Mouse (Mus musculus) hindbrain, embryonic 11.5 days (tissue): ENCODE data around the gene Syt9. TPM values are rescaled to one million over a fixed set of nuclear protein-coding genes. Genes with fewer than 3 reads are reported as not detected.

ENCODE experiments used
- ATAC-seq: fragments of 200-750 bp; cut with Nextera tagmentation; 2 replicates; pipeline ENCODE4 v1.8.0; 2017; ENCODE audit warnings: mild to moderate bottlenecking, moderate TSS enrichment, moderate library complexity; ENCODE audit not compliant: low FRiP score
- DNase-seq: peaks from one replicate; pipeline ENCODE4 v3.0.0-alpha.2; 2015; ENCODE audit warnings: low spot score
- H3K27ac ChIP-seq: fragments of 300-500 bp; sonication (generic); 2 replicates; pipeline ENCODE4 v1.5.1; 2014; ENCODE audit warnings: mild to moderate bottlenecking, low read depth, low read length
- H3K27me3 ChIP-seq: fragments of 300-500 bp; sonication (generic); 2 replicates; pipeline ENCODE4 v1.6.1; 2014; ENCODE audit warnings: mild to moderate bottlenecking, low read length, moderate library complexity, mixed read lengths; ENCODE audit not compliant: control insufficient read depth, insufficient read depth
- H3K36me3 ChIP-seq: fragments of 300-500 bp; sonication (generic); 2 replicates; pipeline ENCODE4 v1.6.1; 2014; ENCODE audit warnings: mild to moderate bottlenecking, low read length, moderate library complexity, mixed read lengths; ENCODE audit not compliant: control insufficient read depth, insufficient read depth
- H3K4me1 ChIP-seq: fragments of 300-500 bp; sonication (generic); replicated peaks from 2 replicates; pipeline ENCODE4 v1.6.1; 2014; ENCODE audit warnings: low read length, mixed read lengths; ENCODE audit not compliant: control insufficient read depth, insufficient read depth
- H3K4me2 ChIP-seq: fragments of 300-500 bp; sonication (generic); replicated peaks from 2 replicates; pipeline ENCODE4 v1.6.1; 2014; ENCODE audit warnings: mild to moderate bottlenecking, low read depth, low read length
- H3K4me3 ChIP-seq: fragments of 300-500 bp; sonication (generic); 2 replicates; pipeline ENCODE4 v1.5.1; 2014; ENCODE audit warnings: low read depth, low read length
- H3K9ac ChIP-seq: fragments of 300-500 bp; sonication (generic); 2 replicates; pipeline ENCODE4 v1.6.1; 2014; ENCODE audit warnings: low read depth, low read length
- H3K9me3 ChIP-seq: fragments of 300-500 bp; sonication (generic); 2 replicates; pipeline ENCODE4 v1.6.1; 2016; ENCODE audit warnings: low read length; ENCODE audit not compliant: control insufficient read depth
- WGBS: fragments of 180-500 bp; shearing (Covaris S2); extraction: QIAGEN DNeasy Blood & Tissue Kit; methylation state at CpG from one replicate; pipeline ENCODE4 v1.1.7; 2014; 5-methylcytosine and 5-hydroxymethylcytosine counted together
- polyA plus RNA-seq: library from polyadenylated mRNA; unstranded; fragments of >200 nt; fragmentation: Nextera tagmentation; extraction: Ambion mirVana; gene quantifications from 2 replicates; pipeline ENCODE4 v1.2.1, GENCODE M21; 2014

The Syt9 gene
- polyA plus RNA-seq, 1 experiment from 2014 or later, result 4.8 TPM

DNA sequence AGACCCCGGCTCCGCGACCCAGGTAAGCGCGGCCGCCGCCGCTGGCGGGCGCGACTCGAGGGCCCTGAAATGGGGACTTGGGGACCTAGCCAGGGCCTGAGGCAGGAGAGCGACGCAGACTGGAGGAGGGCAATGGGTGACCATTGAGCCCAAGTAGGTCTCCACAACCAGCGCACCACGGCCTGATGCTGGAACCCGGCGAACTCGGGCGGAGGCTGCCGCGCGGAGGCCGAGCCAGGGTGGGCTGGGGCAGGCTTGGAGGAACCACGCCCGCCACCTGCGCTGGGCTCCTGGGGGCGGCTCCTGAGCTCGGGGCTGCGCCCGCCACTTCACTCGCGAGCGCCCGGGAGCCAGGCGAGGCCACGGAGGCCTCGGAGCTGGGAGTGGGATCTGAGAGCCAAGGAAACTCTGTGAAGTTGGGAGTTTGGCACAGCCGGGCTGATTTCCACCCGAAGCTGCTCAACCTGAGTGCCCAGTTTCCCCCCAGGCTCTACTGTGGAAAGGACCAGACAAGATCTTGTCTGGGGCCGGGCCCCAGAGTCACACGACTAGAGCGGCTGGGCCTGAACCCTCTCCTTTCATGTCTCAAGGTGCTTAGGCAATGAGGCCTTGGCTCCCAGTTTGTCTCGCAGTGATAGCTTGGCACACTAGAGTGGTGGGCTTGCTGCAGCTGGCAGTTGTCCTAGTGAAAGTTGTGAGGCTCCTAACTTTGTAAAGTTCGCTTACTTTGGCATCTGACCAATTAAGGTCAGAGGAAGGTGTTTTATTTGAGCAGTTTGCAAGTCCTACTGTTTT lies 795 bp downstream of the Syt9 start:
- DNase-seq, result peak; percentile 50
- Histone ChIP-seq H3K4me1 (no peaks in the 10 kb centered on the region), H3K4me2 (peak overlapping the region; percentile 98), H3K9ac (peak overlapping the region; percentile 59), H3K36me3 (no peaks in the 10 kb centered on the region), H3K9me3 (no peaks in the 10 kb centered on the region), H3K27me3 (peaks cover 20% of the 10 kb centered on the region; the same call in 1 of the 2 replicates), H3K27ac (no peak overlapping the region), H3K4me3 (peak overlapping the region; percentile 62)
- ATAC-seq, result peak; percentile 72
- WGBS, result 3% methylated on average over 45 of the region's 45 CpGs

- no peak overlapping the region for H3K9ac ChIP-seq
- no peak overlapping the region for H3K4me3 ChIP-seq
- 89% methylated on average over 5 of the region's 5 CpGs for WGBS
- H3K27me3 ChIP-seq, result no peaks in the 10 kb centered on the region
- H3K4me1 ChIP-seq, result no peaks in the 10 kb centered on the region
- H3K27ac ChIP-seq, result no peak overlapping the region
- no peaks in the 10 kb centered on the region for H3K36me3 ChIP-seq
- ATAC-seq, result no peak
- DNase-seq, result no peak
- H3K9me3 ChIP-seq, result no peaks in the 10 kb centered on the region
- no peak overlapping the region for H3K4me2 ChIP-seq
Measured at GRCm38 (mm10) chr7:107380562-107380961, 10.0 kb downstream of the Syt9 start.

DNA sequence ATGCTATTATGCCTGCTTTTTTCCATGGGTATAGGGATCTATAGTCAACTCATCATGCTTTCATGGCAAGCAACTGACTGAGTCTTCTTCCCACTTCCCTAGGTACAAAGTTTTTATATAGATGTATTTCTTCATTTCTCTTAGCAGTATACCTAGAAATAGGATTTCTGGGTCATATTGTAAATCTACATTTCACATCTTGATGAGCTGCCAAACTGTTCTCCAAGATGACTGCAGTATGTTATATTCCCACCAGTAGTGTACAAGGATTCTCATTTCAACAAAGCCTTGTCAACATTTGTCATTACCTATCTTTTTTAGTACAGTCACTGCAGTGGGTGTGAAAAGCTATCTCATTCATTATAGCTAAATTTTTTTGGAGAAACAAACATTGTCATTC lies 19.1 kb downstream of the Syt9 start:
- ATAC-seq (no peak), DNase-seq (no peak)
- Histone ChIP-seq H3K27me3 (no peaks in the 10 kb centered on the region), H3K4me1 (no peaks in the 10 kb centered on the region), H3K4me2 (no peak overlapping the region), H3K36me3 (no peaks in the 10 kb centered on the region), H3K4me3 (no peak overlapping the region), H3K9ac (no peak overlapping the region), H3K27ac (no peak overlapping the region), H3K9me3 (no peaks in the 10 kb centered on the region)

DNA sequence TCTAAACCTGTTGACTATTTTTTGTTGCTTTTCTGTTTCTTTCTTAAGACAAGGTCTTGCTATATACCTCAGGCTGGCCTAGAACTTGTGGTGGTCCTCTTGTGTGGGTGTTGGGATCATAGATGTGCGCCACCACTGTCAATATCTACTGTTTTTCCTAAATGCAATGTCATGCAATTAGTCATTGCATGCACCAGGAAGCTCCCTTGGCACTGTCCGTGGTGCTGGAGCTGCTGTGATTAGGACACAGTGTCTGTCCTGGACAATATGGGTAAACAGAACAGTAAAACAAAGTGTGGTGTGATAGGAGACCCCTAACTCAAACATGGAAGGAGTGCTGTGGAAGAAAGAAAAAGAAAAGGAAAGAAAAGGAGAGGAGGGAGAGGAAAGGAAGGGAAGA lies 22.2 kb downstream of the Syt9 start:
- Histone ChIP-seq H3K36me3 (no peaks in the 10 kb centered on the region), H3K4me3 (no peak overlapping the region), H3K27ac (no peak overlapping the region), H3K4me2 (no peak overlapping the region), H3K27me3 (no peaks in the 10 kb centered on the region), H3K9me3 (no peaks in the 10 kb centered on the region), H3K4me1 (no peaks in the 10 kb centered on the region), H3K9ac (no peak overlapping the region)
- ATAC-seq (no peak), DNase-seq (peak; percentile 39)
- 71% methylated on average over 2 of the region's 2 CpGs for WGBS

DNA sequence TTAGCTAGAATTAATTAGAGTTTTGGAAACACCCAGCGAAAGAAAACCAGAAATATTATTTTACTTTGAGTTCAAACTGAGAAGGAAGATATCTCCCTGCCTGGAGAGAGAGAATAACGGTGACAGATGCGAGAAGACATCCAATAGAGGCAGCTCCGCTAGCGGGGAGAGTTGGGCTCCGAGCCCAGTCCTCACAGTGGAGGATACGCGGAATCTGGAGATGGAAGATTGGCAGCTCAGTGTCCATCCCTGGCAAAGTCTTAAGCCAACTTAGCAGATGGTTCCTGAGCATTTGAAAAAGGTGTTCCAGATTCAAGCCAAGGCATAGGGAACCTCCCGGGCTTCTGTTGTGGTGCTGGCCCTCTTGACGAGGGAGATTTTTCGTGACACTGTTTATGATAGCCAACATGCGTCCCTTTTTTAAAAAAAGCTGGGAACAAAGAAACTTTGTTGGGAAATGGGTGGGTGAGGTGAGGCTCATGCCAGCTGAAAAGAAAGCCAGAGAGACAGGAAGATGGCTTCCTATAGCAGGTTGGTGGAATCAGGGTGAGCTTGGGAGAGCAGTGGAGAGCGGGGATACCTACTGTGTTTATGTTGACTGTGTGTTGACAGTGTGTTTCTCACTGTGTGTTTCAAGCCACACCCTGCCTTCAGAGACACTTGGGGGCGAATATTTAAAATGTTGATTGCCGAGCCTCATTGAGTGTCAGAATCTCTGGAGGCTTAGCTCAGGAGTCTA lies 29.7 kb downstream of the Syt9 start:
- H3K9me3 ChIP-seq, result no peaks in the 10 kb centered on the region
- H3K4me2 ChIP-seq, result no peak overlapping the region
- H3K9ac ChIP-seq, result no peak overlapping the region
- DNase-seq, result no peak
- no peak overlapping the region for H3K4me3 ChIP-seq
- no peak for ATAC-seq
- H3K4me1 ChIP-seq, result no peaks in the 10 kb centered on the region
- no peaks in the 10 kb centered on the region for H3K27me3 ChIP-seq
- 92% methylated on average over 15 of the region's 15 CpGs for WGBS
- no peak overlapping the region for H3K27ac ChIP-seq
- no peaks in the 10 kb centered on the region for H3K36me3 ChIP-seq

DNA sequence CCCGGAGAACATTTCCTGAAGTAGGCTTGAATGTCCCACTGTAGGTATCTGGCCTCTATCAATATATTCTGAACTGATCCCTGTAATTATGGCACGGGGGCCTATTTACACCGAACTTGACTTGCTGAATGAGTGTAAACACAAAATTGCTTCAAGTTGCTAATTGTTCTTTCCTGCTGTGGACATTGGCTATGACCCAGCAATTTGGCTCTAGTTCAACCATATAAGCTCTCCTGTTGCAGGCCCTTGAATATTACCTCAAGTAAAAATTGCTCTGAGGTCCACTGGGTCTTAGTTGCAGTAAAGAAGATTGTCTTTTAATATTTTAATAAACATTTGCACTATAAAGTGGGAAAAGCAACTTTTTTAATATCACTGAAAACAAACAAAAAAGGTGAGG lies 32.7 kb downstream of the Syt9 start:
- no peak overlapping the region for H3K27ac ChIP-seq
- ATAC-seq (no peak), DNase-seq (no peak)
- no peaks in the 10 kb centered on the region for H3K9me3 ChIP-seq
- no peak overlapping the region for H3K4me3 ChIP-seq
- no peaks in the 10 kb centered on the region for H3K27me3 ChIP-seq
- no peak overlapping the region for H3K4me2 ChIP-seq
- H3K4me1 ChIP-seq, result no peaks in the 10 kb centered on the region
- H3K36me3 ChIP-seq, result no peaks in the 10 kb centered on the region
- WGBS, result 91% methylated on average over 3 of the region's 3 CpGs
- H3K9ac ChIP-seq, result no peak overlapping the region

- H3K27me3 ChIP-seq, result no peaks in the 10 kb centered on the region
- H3K36me3 ChIP-seq, result no peaks in the 10 kb centered on the region
- 92% methylated on average over 6 of the region's 6 CpGs for whole genome bisulfite sequencing
- H3K9me3 ChIP-seq, result no peaks in the 10 kb centered on the region
- DNase-seq, result no peak
- H3K4me3 ChIP-seq, result no peak overlapping the region
- no peaks in the 10 kb centered on the region for H3K4me1 ChIP-seq
- H3K9ac ChIP-seq, result no peak overlapping the region
- H3K4me2 ChIP-seq, result no peak overlapping the region
- ATAC-seq, result no peak
- H3K27ac ChIP-seq, result no peak overlapping the region
Measured at GRCm38 (mm10) chr7:107414928-107415327, 44.4 kb downstream of the Syt9 start.

- WGBS, result 73% methylated on average over 3 of the region's 3 CpGs
- Histone ChIP-seq H3K9ac (no peak overlapping the region), H3K27me3 (no peaks in the 10 kb centered on the region), H3K4me1 (no peaks in the 10 kb centered on the region), H3K36me3 (no peaks in the 10 kb centered on the region), H3K4me2 (no peak overlapping the region), H3K4me3 (no peak overlapping the region), H3K27ac (no peak overlapping the region), H3K9me3 (no peaks in the 10 kb centered on the region)
- no peak for DNase-seq
- ATAC-seq, result no peak
Measured at GRCm38 (mm10) chr7:107417043-107417850, 46.7 kb downstream of the Syt9 start.
